Mouse (Mus musculus) E14TG2a.4 (cell line): ENCODE data around the gene Mbtps1.

ENCODE experiments used
- H3K27me3 ChIP-seq: 2 replicates; pipeline ENCODE4 v1.6.1; 2014; ENCODE audit warnings: low read length, control low read depth; ENCODE audit not compliant: insufficient read depth
- H3K36me3 ChIP-seq: 2 replicates; pipeline ENCODE4 v1.6.1; 2014; ENCODE audit warnings: low read length, control low read depth; ENCODE audit not compliant: insufficient read depth
- H3K4me1 ChIP-seq: replicated peaks from 2 replicates; pipeline ENCODE4 v1.6.1; 2014; ENCODE audit warnings: low read depth, low read length, control low read depth
- H3K4me3 ChIP-seq: replicated peaks from 2 replicates; pipeline ENCODE4 v1.5.1; 2014; ENCODE audit warnings: mild to moderate bottlenecking, low read length
- H3K9me3 ChIP-seq: 2 replicates; pipeline ENCODE4 v1.6.1; 2014; ENCODE audit warnings: low read length, control low read depth
- CTCF ChIP-seq: conservative IDR thresholded peaks from 2 replicates; pipeline ENCODE4 v1.5.1; 2014; ENCODE audit warnings: low read length
- NANOG ChIP-seq: IDR thresholded peaks from 2 replicates; pipeline ENCODE4 v1.6.1; 2014; ENCODE audit warnings: borderline replicate concordance, low read length, mixed read lengths
- POU5F1 ChIP-seq: IDR thresholded peaks from 2 replicates; pipeline ENCODE4 v1.6.1; 2014; ENCODE audit warnings: low read length, borderline replicate concordance

Mbtps1 gene

GRCm38 (mm10) chr8:119528762-119529161 is 29.8 kb downstream of the Mbtps1 start:
- TF ChIP-seq CTCF (no peak), POU5F1 (no peak), NANOG (no peak)
- Histone ChIP-seq H3K27me3 (no peaks in the 10 kb centered on the region), H3K4me1 (peaks cover 10% of the 10 kb centered on the region), H3K4me3 (no peak overlapping the region), H3K9me3 (no peaks in the 10 kb centered on the region), H3K36me3 (peaks cover 99% of the 10 kb centered on the region)

- no peak overlapping the region for H3K4me3 ChIP-seq
- TF ChIP-seq NANOG (no peak), POU5F1 (no peak), CTCF (peak; percentile 37)
- peaks cover 27% of the 10 kb centered on the region for H3K4me1 ChIP-seq
- peaks cover 92% of the 10 kb centered on the region for H3K36me3 ChIP-seq
- H3K9me3 ChIP-seq, result no peaks in the 10 kb centered on the region
- H3K27me3 ChIP-seq, result no peaks in the 10 kb centered on the region
Measured at GRCm38 (mm10) chr8:119520102-119520501, 38.4 kb downstream of the Mbtps1 start.

- TF ChIP-seq NANOG (no peak), POU5F1 (no peak), CTCF (no peak)
- no peaks in the 10 kb centered on the region for H3K9me3 ChIP-seq
- H3K27me3 ChIP-seq, result no peaks in the 10 kb centered on the region
- H3K4me3 ChIP-seq, result peak overlapping the region; percentile 21
- H3K36me3 ChIP-seq, result peaks cover 93% of the 10 kb centered on the region
- peaks cover 60% of the 10 kb centered on the region for H3K4me1 ChIP-seq
Measured at GRCm38 (mm10) chr8:119516674-119517073, 41.9 kb downstream of the Mbtps1 start.

GRCm38 (mm10) chr8:119515767-119516166 is 42.8 kb downstream of the Mbtps1 start:
- H3K27me3 ChIP-seq, result no peaks in the 10 kb centered on the region
- peaks cover 93% of the 10 kb centered on the region for H3K36me3 ChIP-seq
- H3K9me3 ChIP-seq, result no peaks in the 10 kb centered on the region
- peak; percentile 50; the same call in 1 of the 2 replicates for TF ChIP-seq NANOG
- TF ChIP-seq POU5F1, result peak; percentile 66; the same call in 1 of the 2 replicates
- TF ChIP-seq CTCF, result no peak
- peak overlapping the region; percentile 62 for H3K4me3 ChIP-seq
- H3K4me1 ChIP-seq, result peaks cover 64% of the 10 kb centered on the region

GRCm38 (mm10) chr8:119514940-119515339 is 43.6 kb downstream of the Mbtps1 start:
- H3K27me3 ChIP-seq, result no peaks in the 10 kb centered on the region
- H3K36me3 ChIP-seq, result peaks cover 93% of the 10 kb centered on the region
- H3K9me3 ChIP-seq, result no peaks in the 10 kb centered on the region
- H3K4me1 ChIP-seq, result peaks cover 64% of the 10 kb centered on the region
- TF ChIP-seq POU5F1 (no peak), NANOG (no peak), CTCF (no peak)
- peak overlapping the region; percentile 62 for H3K4me3 ChIP-seq

GRCm38 (mm10) chr8:119513405-119513804 is 45.1 kb downstream of the Mbtps1 start:
- no peak overlapping the region for H3K4me3 ChIP-seq
- no peak for TF ChIP-seq CTCF
- no peak for TF ChIP-seq NANOG
- TF ChIP-seq POU5F1, result no peak
- H3K27me3 ChIP-seq, result no peaks in the 10 kb centered on the region
- peaks cover 64% of the 10 kb centered on the region for H3K4me1 ChIP-seq
- H3K36me3 ChIP-seq, result peaks cover 93% of the 10 kb centered on the region
- no peaks in the 10 kb centered on the region for H3K9me3 ChIP-seq

GRCm38 (mm10) chr8:119511722-119512121 is 46.8 kb downstream of the Mbtps1 start:
- H3K9me3 ChIP-seq, result no peaks in the 10 kb centered on the region
- H3K4me3 ChIP-seq, result no peak overlapping the region
- TF ChIP-seq CTCF (no peak), POU5F1 (no peak), NANOG (no peak)
- peaks cover 91% of the 10 kb centered on the region for H3K36me3 ChIP-seq
- peaks cover 53% of the 10 kb centered on the region for H3K4me1 ChIP-seq
- no peaks in the 10 kb centered on the region for H3K27me3 ChIP-seq

- no peak overlapping the region for H3K4me3 ChIP-seq
- H3K27me3 ChIP-seq, result no peaks in the 10 kb centered on the region
- H3K9me3 ChIP-seq, result no peaks in the 10 kb centered on the region
- H3K36me3 ChIP-seq, result peaks cover 99% of the 10 kb centered on the region
- TF ChIP-seq POU5F1 (no peak), NANOG (no peak), CTCF (no peak)
- H3K4me1 ChIP-seq, result peaks cover 53% of the 10 kb centered on the region
Measured at GRCm38 (mm10) chr8:119510471-119510870, 48.1 kb downstream of the Mbtps1 start.

- Histone ChIP-seq H3K4me3 (no peak overlapping the region), H3K36me3 (peaks cover 63% of the 10 kb centered on the region), H3K27me3 (peaks cover 7% of the 10 kb centered on the region; the same call in 1 of the 2 replicates), H3K9me3 (no peaks in the 10 kb centered on the region), H3K4me1 (peaks cover 56% of the 10 kb centered on the region)
- TF ChIP-seq POU5F1, result no peak
Measured at GRCm38 (mm10) chr8:119506106-119506505, 52.4 kb downstream of the Mbtps1 start.
